Mouse (Mus musculus) thymus, postnatal 25 days (tissue): ENCODE results near the gene Gm20388.

Experiments
- DNase-seq: peaks from one replicate; pipeline ENCODE4 v3.0.0; 2022

Gene Gm20388

DNA sequence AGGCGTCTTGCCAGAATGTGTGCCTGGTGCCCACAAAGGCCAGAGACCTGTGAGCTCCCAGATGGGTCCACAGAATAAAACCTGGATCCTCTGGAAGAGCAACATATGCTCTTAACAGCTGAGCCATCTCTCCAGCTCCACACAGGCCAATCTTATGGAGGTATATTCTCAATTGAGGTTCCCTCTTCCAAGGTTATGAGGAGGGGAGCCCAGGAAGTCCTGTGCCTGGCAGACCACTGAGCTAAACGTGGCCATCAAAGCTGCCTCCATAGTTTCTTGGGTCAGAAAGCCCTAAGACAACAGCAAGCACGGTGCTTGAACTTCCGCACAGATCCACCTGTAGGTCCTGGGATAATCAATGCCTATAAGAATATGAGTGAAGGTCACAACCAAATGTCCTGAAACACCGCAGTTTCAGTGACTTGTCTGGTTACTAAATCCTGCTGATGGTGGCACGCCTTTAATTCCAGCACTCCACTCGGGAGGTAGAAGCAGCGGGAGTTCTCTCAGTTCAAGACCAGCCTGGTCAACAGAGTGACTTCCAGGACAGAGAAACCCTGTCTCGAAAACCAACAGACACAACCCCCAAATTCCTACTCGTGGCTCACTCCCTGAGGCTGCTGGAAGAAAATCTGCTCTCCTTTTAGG, 1917.9 kb downstream of the Gm20388 start:
- DNase-seq: no peak

DNA sequence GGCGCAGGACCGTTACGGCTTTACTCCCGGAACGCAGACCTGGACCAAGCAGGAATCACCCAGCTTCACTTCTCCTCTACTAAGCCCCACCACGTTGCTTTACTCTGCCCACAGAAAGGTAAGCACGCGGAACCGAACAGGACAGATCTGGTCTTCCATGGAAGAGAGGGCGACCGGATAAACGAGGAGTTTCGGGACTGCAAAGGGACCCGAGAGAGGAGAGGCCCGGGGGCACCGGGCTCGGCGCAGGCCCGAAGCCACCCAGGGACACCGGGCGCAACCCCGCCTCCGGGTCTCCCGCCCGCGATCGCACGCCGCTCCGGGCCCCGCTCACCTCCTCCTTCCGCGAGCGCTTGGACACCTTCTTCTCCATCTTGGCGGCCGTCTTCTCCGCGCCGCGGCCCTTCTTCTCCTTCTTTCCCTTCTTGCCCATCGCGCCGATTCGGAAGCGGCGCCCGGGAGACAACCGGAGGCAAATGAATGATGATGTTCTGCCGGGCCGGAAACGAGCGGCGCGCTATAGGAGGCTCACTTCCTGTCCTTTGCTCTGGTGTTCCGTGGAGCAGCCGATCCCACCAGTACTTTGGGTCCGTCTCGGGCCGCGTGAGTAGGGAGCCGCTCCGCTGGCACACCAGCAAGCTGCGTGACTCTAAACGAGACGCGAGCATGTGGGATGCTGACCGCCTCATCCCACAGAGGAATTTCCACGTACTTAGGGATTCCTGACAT, 1918.6 kb downstream of the Gm20388 start, which contains the start of gene Klhdc4:
Gene Klhdc4, minus strand, starts transcription at position 522 of the 729 bp plus-strand sequence.
- DNase-seq: peak; percentile 90

DNA sequence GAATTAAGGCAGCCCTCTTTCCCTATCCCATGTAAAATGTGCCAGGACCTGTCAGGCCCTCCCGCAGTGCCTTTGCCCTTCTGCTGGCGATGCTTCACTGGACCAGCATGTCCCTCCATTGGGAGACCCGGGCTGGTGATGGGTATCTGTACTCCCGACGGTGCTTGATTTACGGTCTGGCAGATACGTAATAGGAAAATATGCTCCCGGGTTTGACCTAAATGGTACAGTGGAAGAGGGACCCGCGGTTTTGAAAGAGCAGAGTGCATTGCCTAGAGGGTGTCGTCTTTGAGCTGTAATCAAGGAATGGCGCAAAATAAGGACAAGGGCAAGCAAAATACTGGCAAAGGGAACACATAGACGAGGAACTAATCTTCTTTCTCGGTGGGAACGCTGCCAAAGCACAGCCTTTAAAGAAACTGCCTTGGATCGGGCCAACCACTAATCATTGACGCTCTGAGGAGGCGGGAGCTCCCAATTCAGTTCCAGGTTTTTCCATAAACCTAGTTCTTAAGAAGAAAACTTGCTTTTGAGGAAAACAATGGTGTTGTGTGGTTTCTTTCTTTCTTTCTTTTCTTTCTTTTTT, 1919.2 kb downstream of the Gm20388 start:
- DNase-seq: no peak

DNA sequence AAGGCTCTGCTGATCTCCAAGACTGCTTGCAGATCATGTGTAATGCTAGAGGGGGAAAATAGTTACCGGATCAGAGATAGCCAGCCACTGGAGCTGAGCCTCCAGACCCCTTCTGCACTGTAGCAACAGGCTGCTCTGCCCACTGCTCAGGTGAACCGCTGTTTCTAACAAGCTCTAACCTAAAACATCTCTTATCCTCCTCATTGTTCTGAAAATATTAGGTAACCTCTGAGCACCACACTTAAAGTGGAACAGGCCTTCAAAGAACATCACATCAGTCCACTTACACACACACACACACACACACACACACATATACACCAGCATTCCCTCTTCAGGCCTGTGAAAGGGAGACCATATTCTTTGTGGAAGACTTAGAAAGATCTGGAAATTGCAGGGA, 1921.4 kb downstream of the Gm20388 start:
- no peak for DNase-seq

DNA sequence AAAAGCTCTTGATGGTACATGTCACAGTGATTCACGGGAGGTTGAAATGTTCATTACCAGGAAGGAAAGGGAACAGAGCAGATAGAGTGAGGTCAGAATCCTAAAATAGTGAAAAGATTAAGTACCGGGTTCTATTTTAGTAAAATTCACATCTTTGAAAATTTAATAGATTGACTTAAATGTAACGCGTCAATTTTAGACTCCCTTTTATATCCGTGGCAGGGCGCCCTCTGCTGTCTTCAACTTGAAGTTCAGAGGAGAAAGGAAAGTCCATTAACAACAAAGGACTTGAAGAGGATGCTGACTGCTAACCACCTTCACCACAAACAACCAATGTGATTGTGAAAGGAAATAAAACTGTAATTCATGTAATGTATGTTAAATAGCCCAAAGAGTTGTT, 1921.9 kb downstream of the Gm20388 start:
- peak; percentile 72 for DNase-seq

DNA sequence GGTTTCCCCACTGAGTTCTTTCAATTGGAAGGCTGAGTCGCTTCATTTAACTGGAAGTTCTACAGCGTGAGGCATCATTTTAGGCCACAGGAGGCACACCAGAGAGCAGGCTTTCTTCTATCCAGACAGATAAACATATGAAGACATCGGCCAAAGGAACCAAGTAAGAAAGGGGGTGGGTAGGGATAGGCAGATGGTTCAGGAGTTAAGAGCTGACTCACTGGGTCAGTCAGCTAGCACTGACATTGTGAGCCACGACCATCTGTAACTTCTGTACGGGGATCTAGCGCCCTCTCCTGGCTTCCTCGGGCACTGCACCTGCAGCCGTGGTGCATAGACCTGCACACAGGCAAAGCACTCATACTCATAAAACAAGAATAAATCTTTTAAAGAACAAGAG, 1930.6 kb downstream of the Gm20388 start:
- peak; percentile 49 for DNase-seq

DNA sequence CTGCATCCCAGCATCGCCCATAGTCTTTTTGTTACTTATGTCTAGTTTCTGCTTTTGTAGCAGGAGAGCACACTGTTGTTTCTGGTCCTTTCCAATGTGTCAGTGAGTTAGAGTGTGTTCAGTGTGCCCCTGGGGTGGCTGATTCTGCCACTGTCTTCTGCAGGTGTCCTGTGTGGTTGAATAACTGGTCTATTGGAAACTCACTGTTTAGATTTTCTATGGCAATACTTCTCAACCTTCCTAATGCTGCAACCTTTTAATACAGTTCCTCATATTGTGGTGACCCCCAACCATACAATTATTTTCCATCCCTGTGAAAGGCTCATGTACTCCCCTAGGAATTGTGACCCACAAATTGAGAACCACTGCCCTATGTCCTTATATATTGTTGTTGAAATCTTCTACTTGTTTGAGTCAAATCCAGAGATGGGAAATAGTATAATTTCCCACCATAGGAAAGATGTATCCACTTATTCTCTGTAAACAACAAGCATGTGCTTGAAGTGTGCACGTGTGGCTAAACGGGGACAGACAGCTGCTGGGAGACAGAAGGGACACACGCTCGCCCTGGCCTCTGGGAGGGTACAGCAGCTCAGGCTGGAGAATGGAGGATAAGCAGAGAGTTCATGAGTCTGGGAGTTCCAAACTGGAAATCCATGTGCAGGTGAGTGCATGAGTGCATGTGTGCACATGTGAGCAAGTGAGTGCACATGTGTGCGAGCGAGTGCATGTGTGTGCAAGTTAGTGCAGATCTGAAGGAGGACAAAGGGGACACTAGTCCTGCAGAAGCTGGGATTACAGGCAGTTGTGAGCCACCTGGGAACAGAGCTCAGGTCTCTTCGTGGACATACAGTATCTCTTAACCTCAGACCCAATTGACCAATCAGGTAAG, 1931.7 kb downstream of the Gm20388 start:
- DNase-seq: no peak

DNA sequence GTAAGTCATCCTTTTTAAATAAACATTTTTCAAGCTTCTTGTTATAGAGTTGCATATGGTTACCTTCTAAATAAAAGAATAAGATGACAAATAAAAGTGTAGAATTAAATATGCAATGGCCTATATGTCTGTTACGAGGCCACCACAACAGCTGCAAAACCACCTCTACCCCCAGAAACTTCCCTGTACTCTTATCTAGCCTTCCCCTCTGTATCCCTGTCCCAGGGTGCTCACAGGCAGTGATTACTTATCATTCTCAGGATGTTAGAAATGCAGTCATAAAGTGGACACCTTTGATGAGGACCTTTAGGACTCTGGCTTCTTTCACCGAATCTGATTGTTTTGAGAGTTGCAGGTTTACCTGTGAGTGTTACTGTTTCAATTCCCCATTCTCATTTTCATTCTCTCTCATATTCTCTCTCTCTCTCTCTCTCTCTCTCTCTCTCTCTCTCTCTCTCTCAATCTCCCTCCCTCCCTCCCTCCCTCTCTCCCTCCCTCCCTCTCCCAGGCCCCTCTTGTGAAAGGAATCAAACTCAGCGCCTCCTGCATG, 1932.6 kb downstream of the Gm20388 start:
- no peak for DNase-seq

DNA sequence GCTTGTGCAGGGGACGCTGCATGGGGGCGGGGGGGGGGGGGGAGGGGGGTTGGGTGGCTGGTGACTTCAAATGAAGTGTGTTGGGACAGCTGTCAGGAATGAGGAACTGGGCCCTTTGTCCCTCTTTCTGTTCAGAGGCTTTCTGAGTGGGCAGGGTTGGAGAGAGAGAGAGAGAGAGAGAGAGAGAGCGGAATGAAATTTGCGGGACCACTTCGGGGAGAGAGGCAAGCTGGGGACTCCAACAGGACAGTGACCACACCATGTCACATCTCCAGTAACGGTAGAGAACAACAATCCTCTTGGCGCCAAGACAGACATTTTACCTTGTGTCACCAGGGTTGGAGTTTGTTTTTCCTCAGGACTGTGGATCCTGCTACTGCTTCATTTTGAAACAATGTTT, 1934.1 kb downstream of the Gm20388 start:
- DNase-seq: no peak

DNA sequence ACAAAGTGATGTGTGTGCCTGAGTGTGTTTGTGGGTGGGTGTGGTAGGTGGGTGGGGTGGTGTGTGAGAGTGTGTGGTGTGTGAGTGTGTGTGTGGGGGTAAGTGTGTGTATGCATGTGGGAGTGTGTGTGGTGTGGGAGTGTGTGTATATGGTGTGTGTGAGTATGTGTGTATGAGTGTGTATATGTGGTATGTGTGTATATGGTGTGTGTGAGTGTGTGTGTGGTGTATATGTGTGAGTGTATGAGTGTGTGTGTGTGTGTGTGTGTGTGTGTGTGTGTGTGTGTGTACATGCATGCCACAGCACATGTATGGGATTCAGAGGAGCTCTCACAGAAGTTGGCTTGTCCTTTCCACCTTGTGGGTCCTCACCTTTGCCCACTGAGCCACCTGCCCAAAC, 1936.2 kb downstream of the Gm20388 start:
- no peak for DNase-seq

DNA sequence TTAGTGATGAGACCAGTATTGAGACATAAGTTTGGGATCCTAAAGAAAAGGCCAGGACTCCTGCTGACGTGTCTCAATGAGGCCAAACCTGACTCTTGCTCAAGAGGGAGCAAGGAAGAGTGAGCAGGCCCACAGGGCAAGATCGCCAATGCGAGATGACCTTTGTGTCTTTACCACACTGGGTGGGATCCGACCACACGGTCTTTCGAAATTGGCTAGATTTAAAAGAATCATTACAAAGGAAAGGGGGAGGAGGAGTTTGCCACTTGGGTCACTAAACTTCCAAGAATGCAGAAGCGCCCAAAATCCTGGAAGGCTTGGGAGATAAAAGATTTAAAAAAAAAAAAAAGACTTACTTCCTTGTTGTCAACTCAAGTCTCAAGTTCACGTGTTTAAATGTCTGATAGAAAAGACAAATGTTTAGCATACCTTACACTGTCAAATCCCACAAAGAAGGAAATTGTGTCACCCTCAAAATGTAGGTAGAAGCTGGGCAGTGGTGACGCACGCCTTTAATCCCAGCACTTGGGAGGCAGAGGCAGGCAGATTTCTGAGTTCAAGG, 1936.7 kb downstream of the Gm20388 start:
- DNase-seq: no peak

DNA sequence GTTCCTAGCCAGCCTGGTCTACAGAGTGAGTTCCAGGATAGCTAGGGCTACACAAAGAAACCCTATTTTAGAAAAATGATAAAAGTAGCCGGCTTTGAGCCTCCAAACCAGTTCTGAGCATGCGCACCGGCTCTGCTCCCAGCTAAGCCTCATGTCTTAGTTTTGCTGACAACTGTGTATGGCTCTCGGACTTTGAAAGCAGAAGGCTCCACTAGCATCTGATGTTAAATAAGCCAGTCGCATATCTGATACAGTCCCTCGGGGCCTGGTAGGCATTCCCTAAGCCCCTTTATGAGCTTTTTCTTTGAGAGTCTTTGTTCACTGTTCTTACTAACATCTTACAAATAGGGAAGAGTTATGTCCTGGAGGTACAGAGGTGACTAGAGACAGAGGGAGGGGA, 1937.3 kb downstream of the Gm20388 start:
- no peak for DNase-seq

DNA sequence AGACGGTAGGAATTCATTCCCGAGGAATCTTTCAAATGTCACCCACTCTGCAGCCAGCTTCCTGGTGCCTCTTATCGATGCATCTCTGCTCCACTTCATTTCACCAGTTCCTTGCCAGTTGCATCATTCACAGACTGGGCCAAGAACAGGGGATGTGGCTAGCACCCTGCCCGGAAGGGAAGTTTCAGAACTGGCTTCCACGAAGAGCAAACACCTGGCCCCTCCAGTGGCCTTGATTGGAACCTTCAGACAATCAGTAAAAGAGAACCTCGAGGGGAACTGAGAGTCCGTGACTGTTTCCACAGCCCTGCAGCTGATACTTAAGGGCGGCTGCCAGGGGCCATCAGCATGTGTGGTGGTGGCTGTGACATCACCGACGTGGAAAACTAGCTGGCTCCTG, 1937.9 kb downstream of the Gm20388 start:
- DNase-seq: no peak

DNA sequence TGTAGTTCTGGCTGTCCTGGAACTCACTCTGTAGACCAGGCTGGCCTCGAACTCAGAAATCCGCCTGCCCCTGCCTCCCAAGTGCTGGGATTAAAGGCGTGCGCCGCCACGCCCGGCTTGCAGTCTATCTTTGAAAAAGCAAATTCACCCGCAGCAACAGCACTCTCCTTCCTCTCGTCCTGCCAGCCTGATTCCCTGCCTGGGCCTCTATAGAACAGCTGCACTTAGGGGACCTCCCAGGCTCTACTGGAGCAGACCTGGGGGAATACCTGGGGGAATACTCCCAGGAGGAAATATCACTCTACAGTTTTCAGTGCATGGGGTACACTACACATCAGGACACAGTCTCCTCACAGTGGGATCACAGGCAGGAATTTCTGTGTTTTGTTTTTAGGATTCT, 1938.7 kb downstream of the Gm20388 start:
- no peak for DNase-seq

DNA sequence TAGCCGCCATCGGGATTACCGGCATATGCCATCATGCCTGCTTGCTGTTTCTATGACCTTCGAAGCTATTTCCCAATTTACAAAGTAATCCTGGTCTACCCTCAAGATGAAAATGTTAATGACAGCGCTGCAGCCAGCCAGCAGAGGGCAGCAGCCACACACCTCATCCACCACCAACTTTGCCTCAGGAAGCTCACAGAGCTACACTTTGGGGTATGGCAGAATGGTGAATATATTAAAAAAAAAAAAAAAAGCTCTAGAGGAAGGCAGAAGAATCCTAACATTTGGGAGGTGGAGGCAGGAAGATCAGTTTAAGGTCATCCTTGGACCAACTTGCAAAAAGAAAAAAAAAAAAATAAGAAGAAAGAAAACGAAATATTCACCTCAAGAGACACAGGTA, 1939.4 kb downstream of the Gm20388 start:
- DNase-seq: peak; percentile 78

DNA sequence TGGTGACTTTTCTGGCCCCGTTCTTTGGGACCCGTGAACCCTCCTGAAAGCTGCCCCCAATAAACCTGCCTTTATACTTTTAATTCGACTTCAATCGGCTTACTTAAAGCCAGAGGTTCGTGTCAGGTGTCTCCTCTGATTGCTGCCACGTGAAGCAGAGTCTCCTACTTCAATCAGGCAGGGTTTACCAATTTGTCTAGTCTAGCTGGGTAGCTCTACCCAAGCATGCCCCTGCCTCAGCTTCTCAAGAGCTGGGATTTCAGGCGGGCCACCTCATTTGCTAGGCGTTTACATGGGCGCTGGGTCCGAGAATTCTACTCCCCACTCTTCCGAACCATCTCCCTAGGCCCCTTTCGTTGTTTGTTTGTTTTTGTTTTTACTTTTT, 1939.8 kb downstream of the Gm20388 start:
- DNase-seq: no peak

DNA sequence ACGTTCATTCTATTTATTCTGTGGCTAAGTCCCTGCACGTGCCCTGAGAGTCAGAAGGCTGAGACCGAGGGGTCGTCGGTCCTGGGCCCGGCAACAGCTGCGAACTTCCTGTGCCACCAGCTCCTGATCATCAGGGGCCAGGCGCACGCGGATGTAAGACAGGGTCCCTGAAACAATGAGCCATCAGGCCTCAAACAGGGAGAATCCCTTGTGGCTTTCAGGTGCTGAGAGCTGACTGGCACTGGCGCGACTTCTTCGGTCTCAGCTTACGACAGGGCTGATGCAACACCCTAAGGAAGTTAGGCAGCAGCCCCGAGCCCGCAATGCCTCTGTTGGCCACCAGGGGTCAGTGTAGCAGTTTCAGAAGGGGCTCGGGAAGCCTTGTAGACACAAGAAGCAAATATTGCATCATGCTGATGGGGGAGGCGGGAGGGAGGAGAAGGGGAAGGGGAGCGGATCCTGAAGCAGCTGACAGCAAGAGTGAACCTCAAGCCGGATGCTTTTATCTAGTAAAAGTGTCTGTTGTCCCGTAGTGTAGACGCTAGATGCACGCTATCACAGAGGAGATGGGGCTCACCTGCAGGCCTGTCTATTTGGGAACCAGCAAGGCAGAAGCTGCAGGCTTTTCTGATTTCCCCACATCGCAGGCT, 1940.3 kb downstream of the Gm20388 start:
- DNase-seq: peak; percentile 98

DNA sequence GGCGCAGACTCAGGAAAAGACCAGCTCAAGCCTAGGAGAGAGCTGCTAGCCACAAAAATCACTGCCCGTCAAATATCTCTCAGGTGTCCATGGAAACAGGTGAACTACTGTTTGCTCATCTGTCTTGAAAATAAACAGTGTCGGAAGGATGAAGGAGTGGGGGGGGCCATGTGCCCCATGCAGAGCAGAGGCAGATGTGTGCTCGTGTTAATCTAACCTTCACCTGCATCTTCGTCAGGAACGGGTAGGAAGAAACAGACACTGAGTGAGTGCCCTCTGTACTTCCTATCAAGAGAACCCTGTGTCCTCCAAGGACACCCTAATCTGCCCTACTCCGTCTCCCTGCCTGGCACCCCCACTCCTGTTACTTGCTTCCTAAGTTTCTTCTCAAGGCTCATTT, 1941.1 kb downstream of the Gm20388 start:
- no peak for DNase-seq

DNA sequence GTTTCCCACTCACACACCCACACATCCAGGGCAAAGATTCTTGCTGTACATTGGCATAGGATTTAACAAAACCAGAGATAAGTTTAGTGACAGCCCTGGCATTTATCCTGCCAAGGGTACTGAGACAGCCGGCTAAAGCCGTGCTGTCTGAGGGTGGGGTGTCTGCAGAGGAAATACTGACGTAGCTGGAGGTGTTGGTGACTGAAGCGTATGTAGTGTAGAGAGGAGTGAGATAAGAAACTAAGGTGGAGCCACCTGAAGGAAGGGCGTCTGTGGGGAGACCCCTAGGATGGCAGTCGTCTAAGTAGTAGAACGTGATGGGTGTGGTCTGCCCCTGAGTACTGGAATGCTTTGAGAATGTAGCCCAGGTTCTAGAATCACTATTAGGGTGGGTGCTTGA, 1941.8 kb downstream of the Gm20388 start:
- no peak for DNase-seq

DNA sequence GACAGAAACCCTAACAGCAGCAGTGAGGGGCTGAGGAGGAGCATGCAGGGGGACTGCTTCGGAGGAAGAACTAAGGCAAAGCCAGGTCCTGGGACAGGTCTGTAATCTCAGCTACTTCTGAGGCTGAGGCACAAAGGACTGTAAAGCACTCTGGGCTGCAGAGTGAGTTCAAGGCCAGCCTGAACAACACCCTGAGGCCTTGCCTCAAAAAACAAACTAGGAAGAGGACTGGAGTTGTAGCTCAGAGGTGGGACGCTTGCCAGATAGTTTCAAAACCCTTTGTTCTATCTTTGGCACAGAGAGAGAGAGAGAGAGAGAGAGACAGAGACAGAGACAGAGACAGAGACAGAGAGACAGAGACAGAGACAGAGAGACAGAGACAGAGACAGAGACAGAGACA, 1942.9 kb downstream of the Gm20388 start:
- no peak for DNase-seq

DNA sequence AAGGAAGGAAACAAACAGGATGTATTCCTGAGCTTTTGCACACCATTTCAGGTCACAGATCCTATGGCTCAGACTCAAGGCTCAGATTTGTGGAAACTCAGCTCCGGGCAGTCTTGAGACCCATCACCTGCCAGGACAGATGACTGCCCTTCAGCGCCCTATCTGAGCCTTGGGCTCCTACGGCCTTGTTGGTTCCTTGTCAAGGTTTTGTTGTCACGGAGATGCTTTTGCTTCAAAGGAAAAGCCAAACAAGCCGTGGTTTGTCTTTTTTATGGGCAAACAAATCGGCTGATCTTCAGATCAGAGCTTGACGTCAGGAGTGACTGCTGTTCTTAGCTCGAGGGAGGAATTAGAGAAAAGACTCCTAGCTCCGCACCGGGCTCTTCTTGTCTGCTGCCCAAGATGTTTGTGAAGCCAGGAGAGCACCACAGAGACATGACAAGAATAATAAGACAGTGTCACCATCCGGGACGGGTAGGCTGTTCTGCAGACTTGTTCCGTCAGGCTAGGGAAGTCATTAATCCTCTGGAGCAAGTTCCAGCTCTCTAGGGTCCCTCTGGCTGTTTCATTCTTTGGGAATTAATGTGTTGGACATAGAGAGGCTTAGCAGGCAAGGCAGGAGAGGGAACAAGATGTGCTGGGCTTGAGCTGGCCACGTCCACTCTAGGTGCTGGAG, 1945.6 kb downstream of the Gm20388 start:
- no peak for DNase-seq

DNA sequence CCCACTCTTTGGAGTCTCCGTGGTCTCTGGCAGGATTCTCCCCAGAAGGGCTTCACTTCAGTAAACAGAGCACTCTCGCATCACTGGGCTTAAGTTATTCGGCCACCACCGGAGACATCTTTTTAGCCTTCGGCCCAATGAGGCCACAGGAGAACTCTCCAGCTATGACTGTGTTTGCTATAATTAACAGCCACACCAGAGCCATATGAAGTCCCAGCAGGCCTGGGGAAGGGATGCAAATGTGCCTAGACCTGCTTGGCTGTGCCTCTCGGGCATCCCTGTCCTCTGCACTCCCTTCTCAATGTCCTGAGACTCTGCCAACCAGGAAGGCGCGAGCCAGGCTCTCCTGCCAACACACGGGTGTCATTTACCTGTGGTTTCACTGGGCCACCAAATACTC, 1946.7 kb downstream of the Gm20388 start:
- no peak for DNase-seq
